Comparison of ENCODE assay signal across 22 mouse cellular contexts in the genomic region with DNA sequence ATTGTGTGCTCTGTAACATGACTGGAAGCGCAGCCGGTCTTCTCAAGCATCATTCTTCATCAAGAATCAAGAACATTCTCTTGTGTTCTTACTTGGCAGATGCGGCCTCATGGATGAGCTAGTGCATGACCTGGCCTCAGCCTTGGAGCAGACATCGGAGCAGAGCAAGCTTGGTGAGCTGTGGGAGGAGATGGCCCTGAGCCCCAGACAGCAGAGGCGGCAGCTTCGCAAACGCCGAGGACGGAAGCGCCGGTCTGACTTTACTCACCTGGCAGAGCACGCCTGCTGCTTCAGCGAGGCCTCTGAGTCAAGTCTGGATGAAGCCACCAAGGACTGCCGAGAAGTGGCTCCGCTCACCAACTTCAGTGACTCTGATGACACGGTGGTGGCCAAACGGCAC. TPM values are rescaled to one million over a fixed set of nuclear protein-coding genes. Genes with fewer than 3 reads are reported as not detected.
DNase-seq lines count a peak whose midpoint lies in the region; ATAC-seq and TF ChIP-seq lines count a peak whose summit lies in the region.
"Had no signal": no experiment of that assay in that cellular context is flagged by ENCODE, and none has a peak within 500 bp of the region (broad histone marks: within the 10 kb centered on the region; RNA-seq: fewer than 3 reads in every experiment).

No protein-coding gene starts in this region.

- H3K9me3 ChIP-seq in hindbrain, embryonic 13.5 days = no peaks in the 10 kb centered on the region
- H3K9me3 ChIP-seq in hindbrain, embryonic 11.5 days (ENCODE audit: control insufficient read depth, low read length) = no peaks in the 10 kb centered on the region
- no peaks in the 10 kb centered on the region for H3K9me3 ChIP-seq in E14TG2a.4 (ENCODE audit: low read length)
- no peaks in the 10 kb centered on the region for H3K9me3 ChIP-seq in forebrain, embryonic 12.5 days
- H3K9me3 ChIP-seq: embryonic facial prominence, embryonic 13.5 days; forebrain, embryonic 13.5 days; heart, embryonic 15.5 days; hindbrain, embryonic 15.5 days had no signal

- peaks cover 50% of the 10 kb centered on the region for H3K4me1 ChIP-seq in hindbrain, embryonic 13.5 days (replicated peaks)
- H3K4me1 ChIP-seq in hindbrain, embryonic 11.5 days (replicated peaks; ENCODE audit: control insufficient read depth, insufficient read depth, low read length) = no peaks in the 10 kb centered on the region; the same call in 1 of the 2 replicates
- peaks cover 29% of the 10 kb centered on the region for H3K4me1 ChIP-seq in E14TG2a.4 (replicated peaks; ENCODE audit: low read depth, low read length)
- H3K4me1 ChIP-seq in forebrain, embryonic 12.5 days = peaks cover 24% of the 10 kb centered on the region

- no peak overlapping the region for H3K4me3 ChIP-seq in hindbrain, embryonic 13.5 days
- no peak overlapping the region for H3K4me3 ChIP-seq in hindbrain, embryonic 11.5 days (ENCODE audit: low read depth, low read length)
- peak overlapping the region; percentile 33 for H3K4me3 ChIP-seq in E14TG2a.4 (replicated peaks; ENCODE audit: low read length)
- no peak overlapping the region for H3K4me3 ChIP-seq in forebrain, embryonic 12.5 days (replicated peaks)
- H3K4me3 ChIP-seq: embryonic facial prominence, embryonic 13.5 days; forebrain, embryonic 13.5 days; heart, adult 2 months; heart, embryonic 15.5 days; hindbrain, embryonic 15.5 days had no signal

- H3K27me3 ChIP-seq in hindbrain, embryonic 13.5 days = no peaks in the 10 kb centered on the region
- H3K27me3 ChIP-seq in hindbrain, embryonic 11.5 days (ENCODE audit: control insufficient read depth, insufficient read depth, low read length) = no peaks in the 10 kb centered on the region
- H3K27me3 ChIP-seq in E14TG2a.4 (ENCODE audit: insufficient read depth, low read length) = peaks cover 4% of the 10 kb centered on the region; the same call in 1 of the 2 replicates
- H3K27me3 ChIP-seq in forebrain, embryonic 12.5 days = no peaks in the 10 kb centered on the region
- H3K27me3 ChIP-seq: embryonic facial prominence, embryonic 13.5 days; forebrain, embryonic 13.5 days; heart, embryonic 15.5 days; hindbrain, embryonic 15.5 days had no signal

- H3K9ac ChIP-seq in hindbrain, embryonic 13.5 days = 0 out of 2 replicates have a peak overlapping the region, but pooled peaks have one; percentile 24
- H3K9ac ChIP-seq in hindbrain, embryonic 11.5 days (ENCODE audit: low read depth, low read length) = no peak overlapping the region
- H3K9ac ChIP-seq in forebrain, embryonic 12.5 days = no peak overlapping the region
- H3K9ac ChIP-seq: embryonic facial prominence, embryonic 13.5 days; forebrain, postnatal 0 days; heart, embryonic 15.5 days; hindbrain, embryonic 15.5 days had no signal

- H3K36me3 ChIP-seq in hindbrain, embryonic 13.5 days = peaks cover 17% of the 10 kb centered on the region
- H3K36me3 ChIP-seq in hindbrain, embryonic 11.5 days (ENCODE audit: control insufficient read depth, insufficient read depth, low read length) = no peaks in the 10 kb centered on the region
- peaks cover 35% of the 10 kb centered on the region for H3K36me3 ChIP-seq in E14TG2a.4 (ENCODE audit: insufficient read depth, low read length)
- peaks cover 19% of the 10 kb centered on the region for H3K36me3 ChIP-seq in forebrain, embryonic 12.5 days (replicated peaks)

- DNase-seq in adrenal gland, adult 2 months = peak; percentile 49
- no peak for DNase-seq in adrenal gland, postnatal 4 days (ENCODE audit: low spot score in 2 of 2)
- no peak for DNase-seq in hindbrain, embryonic 11.5 days (ENCODE audit: low spot score)
- peak; percentile 23 for DNase-seq in adrenal gland, postnatal 10 days
- no peak for DNase-seq in frontal cortex, postnatal 36 days (ENCODE audit: low spot score in 2 of 2)
- DNase-seq: cerebellum, adult 11 months; cerebellum, adult 9-10 months; cerebellum, postnatal 25 days; forebrain, postnatal 0 days; gastrocnemius, postnatal 36 days; heart, adult 2 months; heart, postnatal 14 days; kidney, adult 2 months had no signal

- H3K4me2 ChIP-seq in hindbrain, embryonic 13.5 days = no peak overlapping the region
- no peak overlapping the region for H3K4me2 ChIP-seq in hindbrain, embryonic 11.5 days (replicated peaks; ENCODE audit: low read depth, low read length)
- H3K4me2 ChIP-seq in forebrain, embryonic 12.5 days = no peak overlapping the region
- H3K4me2 ChIP-seq: embryonic facial prominence, embryonic 13.5 days; heart, embryonic 11.5 days; heart, embryonic 15.5 days had no signal

- H3K27ac ChIP-seq in hindbrain, embryonic 13.5 days = no peak overlapping the region
- no peak overlapping the region for H3K27ac ChIP-seq in hindbrain, embryonic 11.5 days (ENCODE audit: low read depth, low read length)
- H3K27ac ChIP-seq in forebrain, embryonic 12.5 days = no peak overlapping the region
- H3K27ac ChIP-seq: embryonic facial prominence, embryonic 13.5 days; forebrain, embryonic 13.5 days; heart, adult 2 months; heart, embryonic 15.5 days; hindbrain, embryonic 15.5 days had no signal

- WGBS in hindbrain, embryonic 13.5 days = 95% methylated on average over 17 of the region's 17 CpGs
- 96% methylated on average over 17 of the region's 17 CpGs for WGBS in hindbrain, embryonic 11.5 days
- 97% methylated on average over 17 of the region's 17 CpGs for WGBS in forebrain, embryonic 12.5 days

- no peak for ATAC-seq in hindbrain, embryonic 13.5 days (ENCODE audit: low FRiP score)
- ATAC-seq in hindbrain, embryonic 11.5 days (ENCODE audit: low FRiP score) = no peak
- no peak for ATAC-seq in forebrain, embryonic 12.5 days (ENCODE audit: low FRiP score)
- ATAC-seq: forebrain, embryonic 13.5 days; forebrain, postnatal 0 days; intestine, embryonic 16.5 days had no signal

- no peak for TF ChIP-seq CTCF in E14TG2a.4 (conservative IDR thresholded peaks at IDR 0.05; ENCODE audit: low read length)

RNA-seq across cellular contexts. Expression of gene Gpatch2l, which starts 2.3 kb away (rescaled TPM):
- total RNA-seq in adrenal gland, adult 2 months (2021) = 10 to 100 TPM; 17.6 to 18.6 TPM
- polyA plus RNA-seq in adrenal gland, adult 2 months (2012; rRNA removed) = 5.7 and 7.0 TPM in 2 replicates
- 10 to 100 TPM; 27.9 to 29.3 TPM for total RNA-seq in adrenal gland, postnatal 4 days (2021)
- 26.2 and 27.6 TPM in 2 replicates for polyA plus RNA-seq in hindbrain, embryonic 13.5 days (2015; fragmentation: Nextera tagmentation; extraction: Ambion mirVana)
- 17.4 and 18.8 TPM in 2 replicates for polyA plus RNA-seq in hindbrain, embryonic 11.5 days (2014; fragmentation: Nextera tagmentation; extraction: Ambion mirVana)
- 10 to 100 TPM; 21.8 to 23.1 TPM for total RNA-seq in adrenal gland, postnatal 10 days (2021)
- polyA plus RNA-seq in forebrain, embryonic 12.5 days (2016; fragmentation: Nextera tagmentation; extraction: Ambion mirVana) = 21.8 and 24.3 TPM in 2 replicates

Comparison
In these comparisons a context has a peak if more than half of its experiments do, and no peak if none do; other contexts are left out.
1. DNase-seq: peak in adrenal gland, adult 2 months (single experiment) and adrenal gland, postnatal 10 days (single experiment); none in adrenal gland, postnatal 4 days (0 of 2), hindbrain, embryonic 11.5 days (single experiment) and frontal cortex, postnatal 36 days (0 of 2).